Mouse (Mus musculus) pancreas, adult 10 weeks (tissue): ENCODE results near the gene Gm3285. TPM values are rescaled to one million over a fixed set of nuclear protein-coding genes. Genes with fewer than 3 reads are reported as not detected.

Source experiments
- polyA plus RNA-seq: library from polyadenylated mRNA; stranded (reverse); fragments of 350-450 nt; fragmentation: Illumina TruSeq; extraction: RNeasy Lipid Tissue Mini Kit (QIAGEN cat#74804); gene quantifications from one replicate; pipeline ENCODE4 v1.2.3, GENCODE M21; 2015; ENCODE audit warnings: low read depth, low replicate concordance; ENCODE audit not compliant: insufficient read depth

Gene Gm3285
- polyA plus RNA-seq, result not detected

DNA sequence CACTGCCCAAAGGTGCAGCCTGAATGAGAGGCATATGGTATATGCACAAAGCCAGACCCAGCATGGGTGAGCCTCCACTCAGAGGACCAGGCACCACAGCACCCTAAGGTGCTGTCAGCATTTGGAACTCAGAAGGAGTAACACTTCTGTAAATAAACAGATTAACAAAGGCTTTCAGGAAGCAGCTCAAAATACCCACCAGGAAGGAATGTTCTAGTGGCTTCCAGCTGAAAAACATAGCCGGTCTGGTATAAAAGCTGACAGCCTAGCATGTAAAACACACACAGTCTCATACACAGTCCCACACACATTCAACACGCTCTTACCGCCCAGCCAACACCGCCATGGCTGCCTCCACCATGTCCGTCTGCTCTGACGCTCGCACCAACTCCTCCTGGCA, at the start of gene Gm3285:
Gm3285 (plus strand) TSS at position 301 of the 400 bp plus-strand sequence.

DNA sequence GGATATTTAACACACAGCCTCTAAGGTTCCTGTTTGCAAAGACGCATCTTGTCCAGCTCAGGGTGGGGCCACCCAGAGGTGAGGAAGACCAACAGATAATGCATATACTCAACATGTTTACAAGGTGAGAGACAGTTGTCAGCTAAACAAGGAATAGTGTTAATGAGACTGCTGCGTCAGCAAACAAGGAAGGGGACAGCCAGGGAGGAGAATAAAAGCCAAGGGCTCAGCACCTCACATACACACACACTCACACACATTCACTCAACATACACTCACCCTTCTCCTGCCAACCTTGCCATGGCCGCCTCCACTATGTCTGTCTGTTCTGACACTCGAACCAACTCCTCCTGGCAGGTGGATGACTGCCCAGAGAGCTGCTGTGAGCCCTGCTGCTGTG, 47.4 kb upstream of the Gm3285 start, which contains the start of gene Gm2696:
Gm2696 (plus strand) TSS at position 301 of the 400 bp plus-strand sequence.

GRCm38 (mm10) chr10:77826951-77827350, 34.8 kb upstream of the Gm3285 start, which contains the start of gene Krtap10-4:
TSS of gene Krtap10-4 (minus strand) at chr10:77827095.

DNA sequence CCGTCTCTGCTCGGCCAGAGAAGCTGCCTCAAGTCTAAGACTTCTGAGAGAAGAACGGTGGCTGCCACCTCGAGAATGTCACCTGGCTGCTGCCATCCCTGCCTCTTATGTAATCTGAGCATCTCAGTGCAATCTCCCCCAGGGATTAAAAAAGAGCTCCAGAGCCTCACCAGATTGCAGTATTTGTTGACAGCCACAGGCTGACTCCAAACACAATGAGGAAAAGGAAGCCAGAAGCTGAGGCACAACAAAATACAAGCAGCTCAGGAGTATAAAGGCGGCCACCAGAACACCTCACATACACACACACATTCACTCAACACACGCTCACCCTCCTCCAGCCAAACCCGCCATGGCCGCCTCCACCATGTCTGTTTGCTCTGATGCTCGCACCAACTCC, 26.1 kb upstream of the Gm3285 start, which contains the start of gene Krtap10-10:
Krtap10-10 (plus strand) TSS at position 301 of the 400 bp plus-strand sequence.

DNA sequence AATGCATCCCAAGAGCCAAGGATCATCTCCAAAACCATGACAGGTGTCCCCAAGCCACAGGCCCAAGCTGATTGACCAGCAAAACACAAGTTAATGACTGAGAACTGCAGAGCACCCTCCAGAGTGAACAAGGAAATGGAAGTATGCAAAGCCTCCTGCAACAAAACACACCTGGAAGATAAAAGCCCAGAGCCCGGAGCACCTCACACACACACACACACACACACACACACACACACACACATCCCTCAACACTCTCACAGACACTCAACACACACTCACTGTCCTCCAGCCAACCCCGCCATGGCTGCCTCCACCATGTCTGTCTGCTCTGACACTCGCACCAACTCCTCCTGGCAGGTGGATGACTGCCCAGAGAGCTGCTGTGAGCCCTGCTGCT, 15.3 kb upstream of the Gm3285 start, which contains the start of gene Gm36176:
Gm36176 (plus strand) TSS at position 301 of the 400 bp plus-strand sequence.

DNA sequence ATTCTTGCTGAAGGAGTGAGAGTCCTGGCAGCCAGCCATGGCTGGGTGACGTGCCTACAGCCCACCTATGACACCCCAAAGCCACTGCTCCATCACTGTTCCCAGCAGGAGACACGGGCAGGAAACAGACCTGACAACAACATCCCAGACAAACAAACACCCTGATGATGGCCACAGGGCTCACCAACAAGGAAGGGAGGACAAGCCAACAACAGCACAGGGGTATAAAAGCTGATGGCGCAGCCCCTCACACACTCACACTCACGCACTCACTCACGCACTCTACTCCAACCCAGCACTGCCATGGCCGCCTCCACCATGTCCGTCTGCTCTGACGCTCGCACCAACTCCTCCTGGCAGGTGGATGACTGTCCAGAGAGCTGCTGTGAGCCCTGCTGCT, 9.2 kb upstream of the Gm3285 start, which contains the start of gene Gm10318:
Gm10318 (plus strand) TSS at position 301 of the 400 bp plus-strand sequence.

GRCm38 (mm10) chr10:77902211-77902893, 40.6 kb downstream of the Gm3285 start, which contains the start of gene Lrrc3:
TSS of gene Lrrc3 (minus strand) at chr10:77902536.

Other genes with a start within 250 kb of the Gm3285 start
- 14.4 TPM for gene Ube2g2, start 239.7 kb upstream of the Gm3285 start, polyA plus RNA-seq
- gene Tspear, start 175.4 kb upstream of the Gm3285 start, polyA plus RNA-seq, result not detected
- not detected for gene Gm19402, start 171.2 kb upstream of the Gm3285 start, polyA plus RNA-seq
- gene Gm9508, start 164.7 kb upstream of the Gm3285 start, polyA plus RNA-seq, result not detected
- gene Gm10272, start 155.3 kb upstream of the Gm3285 start, polyA plus RNA-seq, result not detected
- not detected for gene Gm10024, start 150.5 kb upstream of the Gm3285 start, polyA plus RNA-seq
- gene Gm10142, start 146.2 kb upstream of the Gm3285 start, polyA plus RNA-seq, result not detected
- not detected for gene Krtap12-1, start 141.4 kb upstream of the Gm3285 start, polyA plus RNA-seq
- gene Gm10100, start 135.5 kb upstream of the Gm3285 start, polyA plus RNA-seq, result not detected
- gene Gm18596, start 119.3 kb upstream of the Gm3285 start, polyA plus RNA-seq, result not detected
- not detected for gene Gm9736, start 110.6 kb upstream of the Gm3285 start, polyA plus RNA-seq
- not detected for gene Gm3233, start 102.3 kb upstream of the Gm3285 start, polyA plus RNA-seq
- not detected for gene Gm3238, start 90.7 kb upstream of the Gm3285 start, polyA plus RNA-seq
- not detected for gene Gm7138, start 85.0 kb upstream of the Gm3285 start, polyA plus RNA-seq
- not detected for gene Gm3250, start 79.4 kb upstream of the Gm3285 start, polyA plus RNA-seq
- not detected for gene Gm7137, start 73.8 kb upstream of the Gm3285 start, polyA plus RNA-seq
- not detected for gene Gm9639, start 66.9 kb upstream of the Gm3285 start, polyA plus RNA-seq
- gene Gm19668, start 62.8 kb upstream of the Gm3285 start, polyA plus RNA-seq, result not detected
- not detected for gene Gm9507, start 50.1 kb upstream of the Gm3285 start, polyA plus RNA-seq
- not detected for gene Gm2696, start 47.3 kb upstream of the Gm3285 start, polyA plus RNA-seq
- gene Krtap10-4, start 34.9 kb upstream of the Gm3285 start, polyA plus RNA-seq, result not detected
- not detected for gene Krtap10-10, start 26.0 kb upstream of the Gm3285 start, polyA plus RNA-seq
- not detected for gene Gm36176, start 15.2 kb upstream of the Gm3285 start, polyA plus RNA-seq
- not detected for gene Gm10318, start 9.1 kb upstream of the Gm3285 start, polyA plus RNA-seq
- gene Lrrc3, start 40.6 kb downstream of the Gm3285 start, polyA plus RNA-seq, result 0.48 TPM
- gene Trpm2, start 108.6 kb downstream of the Gm3285 start, polyA plus RNA-seq, result 1.4 TPM
- 6.9 TPM for gene 1810043G02Rik, start 116.5 kb downstream of the Gm3285 start, polyA plus RNA-seq
- gene Pfkl, start 148.1 kb downstream of the Gm3285 start, polyA plus RNA-seq, result 9.8 TPM
- not detected for gene Dnmt3l, start 180.0 kb downstream of the Gm3285 start, polyA plus RNA-seq
- gene Aire, start 181.6 kb downstream of the Gm3285 start, polyA plus RNA-seq, result not detected
- 4.5 TPM for gene Icosl, start 207.3 kb downstream of the Gm3285 start, polyA plus RNA-seq